Mouse (Mus musculus) limb, embryonic 14.5 days (tissue): ENCODE measurements at regions not wholly inside any gene's neighbourhood (a gene's known extent, or its start where the extent isn't known, plus 50 kb on each side); places are given as distances from the start of the nearest gene placed in this dataset.

Experiments used
- ATAC-seq: fragments of 200-750 bp; cut with Nextera tagmentation; 2 replicates; pipeline ENCODE4 v1.8.0; 2017; ENCODE audit warnings: low read depth, moderate number of reproducible peaks, moderate TSS enrichment; ENCODE audit not compliant: low FRiP score
- DNase-seq: peaks from one replicate; pipeline ENCODE4 v3.0.0-alpha.2; 2015; ENCODE audit warnings: low spot score
- H3K27ac ChIP-seq: fragments of 300-500 bp; sonication (generic); replicated peaks from 2 replicates; pipeline ENCODE4 v1.5.1; 2014; ENCODE audit warnings: low read depth, mild to moderate bottlenecking, low read length, moderate library complexity, mixed read lengths
- H3K27me3 ChIP-seq: fragments of 300-500 bp; sonication (generic); 2 replicates; pipeline ENCODE4 v1.6.1; 2014; ENCODE audit warnings: low read length, mixed read lengths; ENCODE audit not compliant: control insufficient read depth, insufficient read depth
- H3K36me3 ChIP-seq: fragments of 300-500 bp; sonication (generic); 2 replicates; pipeline ENCODE4 v1.6.1; 2014; ENCODE audit warnings: mild to moderate bottlenecking, low read length, moderate library complexity, mixed read lengths; ENCODE audit not compliant: control insufficient read depth, insufficient read depth
- H3K4me1 ChIP-seq: fragments of 300-500 bp; sonication (generic); 2 replicates; pipeline ENCODE4 v1.6.1; 2014; ENCODE audit warnings: antibody characterized with exemption, low read length, mixed read lengths; ENCODE audit not compliant: control insufficient read depth, insufficient read depth
- H3K4me2 ChIP-seq: fragments of 300-500 bp; sonication (generic); replicated peaks from 2 replicates; pipeline ENCODE4 v1.6.1; 2014; ENCODE audit warnings: low read depth, mild to moderate bottlenecking, low read length, moderate library complexity; ENCODE audit not compliant: severe bottlenecking
- H3K4me3 ChIP-seq: fragments of 300-500 bp; sonication (generic); replicated peaks from 2 replicates; pipeline ENCODE4 v1.5.1; 2014; ENCODE audit warnings: low read length
- H3K9ac ChIP-seq: fragments of 300-500 bp; sonication (generic); 2 replicates; pipeline ENCODE4 v1.6.1; 2014; ENCODE audit warnings: mild to moderate bottlenecking, low read depth, low read length, moderate library complexity; ENCODE audit not compliant: severe bottlenecking
- H3K9me3 ChIP-seq: fragments of 300-500 bp; sonication (generic); 2 replicates; pipeline ENCODE4 v1.6.1; 2016; ENCODE audit warnings: low read length; ENCODE audit not compliant: control insufficient read depth
- POLR2A ChIP-seq: fragments of 200-500 bp; IDR thresholded peaks from 2 replicates; pipeline ENCODE4 v1.8.0; 2012; ENCODE audit warnings: inconsistent platforms, mild to moderate bottlenecking, moderate library complexity, borderline replicate concordance; ENCODE audit not compliant: insufficient read depth, insufficient read length; ENCODE audit errors: extremely low read depth
- WGBS: fragments of 180-500 bp; shearing (Covaris S2); extraction: QIAGEN DNeasy Blood & Tissue Kit; methylation state at CpG from one replicate; pipeline ENCODE4 v1.1.7; 2014; 5-methylcytosine and 5-hydroxymethylcytosine counted together

DNA sequence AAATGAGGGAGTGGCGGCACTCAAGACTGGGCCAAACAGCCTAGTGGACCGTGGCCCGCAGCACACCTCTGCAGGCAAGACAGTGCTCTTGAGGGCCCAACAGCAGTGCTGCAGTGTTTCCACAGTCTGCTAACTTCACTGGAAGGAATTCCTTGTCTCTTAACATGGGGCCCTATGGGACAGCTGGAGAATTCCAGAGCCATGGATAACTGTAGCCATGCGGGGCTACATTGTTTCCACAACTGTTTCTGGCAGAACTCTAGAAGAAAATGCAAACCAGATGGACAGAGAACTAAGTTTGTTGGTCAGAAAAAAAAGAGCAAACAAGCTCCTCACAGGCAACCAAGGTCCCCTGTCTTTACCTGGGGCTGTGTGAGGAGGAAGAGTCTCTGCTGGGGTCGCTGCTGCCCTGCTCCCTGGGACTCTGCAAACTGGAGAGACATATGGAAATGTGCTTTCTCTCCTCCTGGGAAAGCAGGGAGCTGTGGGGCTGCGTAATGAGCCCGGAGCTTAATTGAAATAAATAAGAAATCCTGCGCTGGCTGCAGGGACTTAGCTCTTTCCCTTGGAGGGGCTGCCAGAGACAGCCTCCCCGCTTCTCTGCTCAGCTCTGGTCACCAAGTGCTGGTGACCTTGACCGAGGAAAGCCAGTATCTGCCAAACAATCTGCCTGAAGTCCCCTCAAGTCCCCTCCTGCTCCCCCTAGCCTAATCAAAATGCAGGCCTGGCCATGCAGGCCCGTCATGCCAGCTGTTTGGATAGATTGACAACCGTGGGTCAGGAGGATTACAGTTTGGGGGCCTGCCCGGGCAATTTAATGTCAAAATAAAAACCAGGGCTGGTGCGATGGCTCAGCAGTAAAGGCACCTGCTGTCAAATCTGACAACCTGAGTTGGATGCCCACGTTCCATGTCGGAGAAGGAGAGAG lies 167.0 kb downstream of the Rybp start:
- peak overlapping the region; percentile 62 for H3K27ac ChIP-seq
- peak; percentile 90 for DNase-seq
- 29% methylated on average over 16 of the region's 16 CpGs for WGBS

DNA sequence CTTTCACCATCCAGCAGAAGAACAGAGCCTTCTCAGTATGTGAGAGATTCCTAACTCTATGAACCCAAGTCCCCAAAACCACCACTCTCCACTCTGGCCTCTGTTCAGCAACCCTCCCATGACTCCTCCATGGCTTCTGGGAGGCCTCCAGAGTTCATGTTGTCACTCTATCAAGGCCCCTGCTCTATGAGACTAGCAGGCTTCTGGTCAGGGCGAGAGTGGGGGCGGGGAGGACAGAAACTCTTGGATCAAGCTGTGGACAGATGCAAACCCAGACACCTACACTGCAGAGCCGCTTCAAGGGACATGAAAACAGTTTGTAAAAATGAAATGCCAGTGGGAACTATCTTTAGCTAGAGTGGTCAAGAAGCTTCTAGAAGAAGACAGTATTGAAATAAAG lies 170.2 kb downstream of the Rybp start:
- 89% methylated on average over 3 of the region's 3 CpGs for WGBS
- no peaks in the 10 kb centered on the region for H3K9me3 ChIP-seq
- H3K4me3 ChIP-seq = no peak overlapping the region
- ATAC-seq = no peak
- no peak overlapping the region for H3K4me2 ChIP-seq
- no peaks in the 10 kb centered on the region for H3K36me3 ChIP-seq
- H3K27ac ChIP-seq = no peak overlapping the region
- no peak overlapping the region for H3K9ac ChIP-seq
- H3K4me1 ChIP-seq = peaks cover 21% of the 10 kb centered on the region
- no peak for TF ChIP-seq POLR2A
- no peaks in the 10 kb centered on the region; the same call in 1 of the 2 replicates for H3K27me3 ChIP-seq
- DNase-seq = no peak

More for the DNA sequence above, 167.0 kb downstream of the Rybp start:
- Histone ChIP-seq H3K4me3 (no peak overlapping the region), H3K9ac (no peak overlapping the region), H3K9me3 (no peaks in the 10 kb centered on the region), H3K4me2 (no peak overlapping the region; the same call in 1 of the 2 replicates), H3K27me3 (no peaks in the 10 kb centered on the region; the same call in 1 of the 2 replicates), H3K4me1 (peaks cover 21% of the 10 kb centered on the region), H3K36me3 (no peaks in the 10 kb centered on the region)
- peak; percentile 80 for ATAC-seq
- no peak for TF ChIP-seq POLR2A

DNA sequence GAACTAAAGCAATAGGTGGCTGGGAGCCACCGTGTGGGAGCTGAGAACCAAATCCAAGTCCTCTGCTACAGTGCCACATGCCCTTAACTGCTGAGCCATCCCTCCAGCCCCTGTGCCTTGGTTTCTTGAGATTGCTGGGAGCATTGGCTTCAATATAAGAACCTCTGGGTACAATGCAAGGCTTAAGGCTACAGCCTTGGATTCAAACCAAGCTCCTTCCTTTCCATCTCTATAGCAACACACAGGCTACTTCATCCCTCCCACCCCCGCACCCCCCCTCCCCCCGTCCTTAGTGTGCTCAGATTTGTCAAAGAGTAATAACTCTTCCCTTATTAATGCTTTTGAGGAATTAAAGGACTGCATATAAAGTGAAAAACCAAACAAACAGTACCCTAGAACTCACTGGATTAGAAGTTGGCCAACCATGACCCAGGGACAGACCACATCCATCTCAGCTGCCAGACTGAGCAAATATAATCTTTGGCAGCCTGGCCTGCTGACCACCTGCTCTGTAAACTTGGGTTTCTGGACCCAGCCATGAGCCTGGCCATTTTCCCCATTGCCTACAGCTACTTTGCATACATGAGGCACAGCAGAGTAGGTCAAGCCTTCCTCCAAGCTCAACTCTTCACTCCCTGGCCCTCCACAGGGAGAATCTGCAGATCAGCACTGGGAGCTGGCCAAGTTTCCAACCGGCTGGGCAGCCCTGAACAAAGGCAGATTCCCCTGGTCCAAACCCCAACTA lies 173.7 kb downstream of the Rybp start:
- DNase-seq = no peak

DNA sequence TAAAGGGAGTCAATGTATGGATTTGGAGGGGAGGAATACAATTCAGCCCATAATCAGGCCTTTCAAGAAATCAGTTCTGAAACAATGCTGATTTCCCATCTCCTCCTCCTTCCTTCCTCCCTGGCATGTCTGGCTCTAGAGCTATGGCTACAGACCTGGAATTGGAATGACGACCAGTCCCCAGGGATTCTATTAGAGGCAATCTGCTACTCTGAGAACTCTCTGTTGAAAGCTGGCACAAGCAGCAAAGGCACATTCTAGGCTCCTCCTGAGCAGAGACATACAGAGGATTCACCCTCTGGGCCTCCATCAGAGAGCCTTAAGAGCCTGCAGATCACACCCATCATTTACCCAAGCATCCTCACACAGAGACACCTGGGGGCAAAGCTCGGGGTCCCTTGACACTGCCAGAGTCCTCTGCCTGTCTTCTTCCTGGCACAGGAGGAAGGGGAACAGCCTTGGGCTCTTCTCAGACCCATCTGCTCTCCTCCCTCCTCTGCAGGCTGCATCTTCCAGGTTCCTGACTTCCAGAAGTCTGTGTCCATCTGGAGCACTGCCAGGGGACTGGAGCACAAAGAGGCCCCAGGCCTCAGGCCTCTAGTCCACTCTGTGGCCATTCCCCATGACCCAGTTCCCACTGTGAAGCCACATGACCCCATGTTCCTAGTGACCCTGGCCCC lies 176.2 kb downstream of the Rybp start:
- Histone ChIP-seq H3K9me3 (no peaks in the 10 kb centered on the region), H3K4me2 (no peak overlapping the region), H3K27ac (no peak overlapping the region), H3K9ac (no peak overlapping the region), H3K4me1 (peaks cover 5% of the 10 kb centered on the region), H3K27me3 (no peaks in the 10 kb centered on the region), H3K36me3 (no peaks in the 10 kb centered on the region), H3K4me3 (no peak overlapping the region)
- 63% methylated on average over 2 of the region's 2 CpGs for WGBS
- ATAC-seq (no peak), DNase-seq (no peak)
- TF ChIP-seq POLR2A = no peak

More for the DNA sequence above, 173.7 kb downstream of the Rybp start:
- Histone ChIP-seq H3K4me2 (no peak overlapping the region), H3K9ac (no peak overlapping the region), H3K4me3 (no peak overlapping the region), H3K27me3 (no peaks in the 10 kb centered on the region), H3K4me1 (peaks cover 8% of the 10 kb centered on the region), H3K27ac (no peak overlapping the region), H3K36me3 (no peaks in the 10 kb centered on the region), H3K9me3 (no peaks in the 10 kb centered on the region)
- no peak for ATAC-seq
- WGBS = 76% methylated on average over 4 of the region's 4 CpGs
- no peak for TF ChIP-seq POLR2A

DNA sequence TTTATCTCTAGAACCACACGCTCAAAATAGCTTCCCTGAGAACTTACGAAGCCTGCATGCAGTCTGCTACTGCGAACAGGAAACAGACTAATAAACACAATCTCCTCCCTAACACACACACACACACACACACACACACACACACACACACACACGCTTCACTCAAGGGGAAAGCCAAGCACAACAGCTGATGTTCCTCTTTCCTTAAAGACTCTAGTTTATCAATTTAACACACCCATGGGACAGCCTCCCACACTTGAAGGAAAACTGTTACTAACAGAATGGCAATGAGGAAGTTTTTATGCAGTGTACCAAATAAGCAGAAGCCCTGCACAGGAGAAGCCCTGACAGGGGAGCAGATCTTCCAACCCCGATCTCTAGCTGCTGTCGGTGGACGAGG lies 177.3 kb downstream of the Rybp start:
- Histone ChIP-seq H3K4me1 (peaks cover 16% of the 10 kb centered on the region), H3K9me3 (no peaks in the 10 kb centered on the region), H3K36me3 (no peaks in the 10 kb centered on the region), H3K27me3 (no peaks in the 10 kb centered on the region), H3K9ac (no peak overlapping the region), H3K4me2 (no peak overlapping the region), H3K4me3 (no peak overlapping the region), H3K27ac (no peak overlapping the region)
- DNase-seq (no peak), ATAC-seq (no peak; the same call in 1 of the 2 replicates)
- no peak for TF ChIP-seq POLR2A
- 43% methylated on average over 7 of the region's 7 CpGs for WGBS
